Mouse (Mus musculus): ENCODE results near the gene Cep170.
"Not testable (repeated sequence)": the region's sequence is repeated elsewhere in the genome, so short reads cannot be mapped to it uniquely, and the experiment has no call there.

Cep170 gene

DNA sequence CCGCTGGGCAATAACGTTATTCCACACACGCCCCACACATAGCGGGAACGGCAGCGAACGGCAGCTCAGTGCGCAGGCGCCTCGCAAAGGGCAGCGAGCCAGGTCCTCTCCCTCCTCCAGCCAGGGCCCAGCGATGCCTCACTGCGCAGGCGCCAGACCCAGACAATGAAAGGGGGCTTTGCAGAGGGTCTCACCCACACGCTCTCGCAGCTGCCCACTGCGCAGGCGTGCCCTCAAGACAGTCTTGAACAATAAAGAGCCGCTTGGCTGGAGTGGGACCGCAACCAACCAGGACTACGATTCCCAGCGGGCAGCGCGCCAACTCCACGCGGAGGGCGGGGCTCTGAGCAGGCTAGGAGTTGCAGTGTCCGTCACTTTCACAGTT is at the start of gene Cep170:
Gene Cep170, minus strand, starts transcription at position 32 of the 385 bp plus-strand sequence.
- peak; percentile 98 for DNase-seq

DNA sequence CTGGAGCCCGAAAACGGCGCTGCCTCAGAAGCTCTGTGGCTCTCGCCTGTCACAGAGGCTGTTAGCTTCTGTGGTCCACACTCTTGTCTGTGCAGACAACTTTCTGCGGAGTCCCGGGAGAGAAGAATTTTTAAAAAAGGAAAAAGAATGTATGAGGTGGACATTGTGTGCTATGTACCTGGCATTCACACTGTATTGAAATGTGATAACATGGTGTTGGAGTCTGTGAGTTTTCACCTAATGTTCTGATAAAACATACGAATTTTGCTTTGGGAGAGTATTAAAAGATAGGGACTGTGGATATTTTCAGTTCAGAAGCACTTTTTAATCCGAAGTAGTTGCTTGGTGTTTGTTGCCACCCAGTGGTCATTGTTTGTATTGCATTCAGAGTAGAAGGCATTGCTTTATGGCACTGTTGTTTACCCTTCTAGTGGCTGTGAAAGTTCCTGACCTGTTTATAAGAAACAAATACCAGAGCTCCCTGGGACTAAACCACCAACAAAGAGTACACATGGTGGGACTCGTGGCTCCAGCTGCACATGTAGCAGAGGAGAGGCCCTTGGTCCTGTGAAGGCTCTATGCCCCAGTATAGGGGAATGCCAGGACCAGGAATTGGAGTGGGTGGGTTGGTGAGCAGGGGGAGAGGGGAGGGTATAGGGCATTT is 48.2 kb upstream of the Cep170 start:
- DNase-seq, result peak in 1 of 2 experiments; percentile 76

- no peak for DNase-seq
Observed at GRCm38 (mm10) chr1:176852813-176853590, 39.1 kb upstream of the Cep170 start.

DNA sequence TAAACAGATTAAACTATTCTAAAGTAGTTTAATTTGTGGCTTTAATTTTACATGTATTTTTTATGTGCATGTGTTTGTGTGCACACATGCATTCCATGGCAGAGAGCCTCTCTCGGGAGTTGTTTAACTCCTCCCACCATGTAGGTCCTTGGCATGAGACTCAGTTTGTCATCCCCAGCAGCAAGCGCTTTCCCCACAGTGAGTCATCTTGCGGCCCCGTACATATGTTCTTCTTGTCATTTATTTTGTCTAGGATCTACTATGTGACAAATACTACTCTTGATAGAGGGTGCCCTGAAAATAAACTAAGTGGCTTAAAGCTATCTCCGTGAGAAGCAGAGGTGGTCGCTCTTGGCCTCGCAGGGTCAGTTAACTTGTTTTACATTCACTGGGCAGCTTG is 37.5 kb upstream of the Cep170 start:
- DNase-seq, result no peak

DNA sequence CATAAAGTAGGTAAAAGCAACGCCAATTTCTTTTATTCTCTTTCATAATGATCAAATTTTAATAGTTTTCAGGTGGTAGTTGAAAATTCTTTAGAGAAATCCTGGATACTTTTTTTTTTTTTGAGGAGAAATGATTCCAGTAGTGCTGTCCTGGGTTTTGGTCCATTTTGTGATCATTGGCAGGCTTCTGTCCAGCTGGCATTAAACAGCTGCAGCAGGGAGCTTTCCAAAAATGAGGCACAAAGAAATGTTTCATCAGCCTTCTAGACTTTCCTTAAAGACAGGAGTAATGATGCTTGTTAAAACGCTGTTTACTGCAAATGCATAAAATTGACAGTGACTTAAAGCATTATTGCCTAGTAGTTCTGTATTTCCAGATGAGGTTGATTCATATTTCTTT is 35.5 kb upstream of the Cep170 start:
- no peak for DNase-seq

DNA sequence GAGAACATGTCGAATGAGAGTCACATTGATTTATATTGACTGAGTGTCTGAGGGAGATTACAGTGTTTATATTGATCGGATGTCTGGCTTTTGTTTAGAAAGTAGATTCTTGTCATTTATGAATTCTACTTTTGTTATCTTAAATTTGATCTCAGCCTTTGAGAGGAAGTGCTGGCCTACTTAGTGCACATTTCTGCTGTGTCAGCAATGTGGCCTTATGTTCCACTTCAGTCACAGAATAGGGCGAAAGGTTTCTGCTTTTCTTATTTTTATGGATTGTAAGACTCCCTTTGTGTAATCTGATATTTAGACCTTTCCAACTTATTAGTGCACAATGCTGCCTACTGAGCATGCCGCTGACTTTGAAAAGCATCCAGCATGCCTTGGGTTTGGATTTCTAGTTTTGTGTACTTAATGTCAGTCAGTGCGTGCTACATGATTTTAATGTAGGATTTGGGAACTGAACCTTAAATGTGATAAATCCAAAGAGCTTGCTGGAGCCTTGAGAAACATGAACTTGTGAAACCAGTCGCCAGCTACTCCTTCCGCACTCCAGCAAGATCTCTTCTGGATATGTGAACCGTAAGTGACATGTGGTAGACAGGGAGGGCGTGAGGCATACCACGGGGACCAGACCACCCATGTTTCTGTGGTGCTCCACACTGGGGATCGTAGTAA is 34.9 kb upstream of the Cep170 start:
- no peak for DNase-seq

GRCm38 (mm10) chr1:176847118-176847859 is 33.4 kb upstream of the Cep170 start:
- DNase-seq, result no peak

DNA sequence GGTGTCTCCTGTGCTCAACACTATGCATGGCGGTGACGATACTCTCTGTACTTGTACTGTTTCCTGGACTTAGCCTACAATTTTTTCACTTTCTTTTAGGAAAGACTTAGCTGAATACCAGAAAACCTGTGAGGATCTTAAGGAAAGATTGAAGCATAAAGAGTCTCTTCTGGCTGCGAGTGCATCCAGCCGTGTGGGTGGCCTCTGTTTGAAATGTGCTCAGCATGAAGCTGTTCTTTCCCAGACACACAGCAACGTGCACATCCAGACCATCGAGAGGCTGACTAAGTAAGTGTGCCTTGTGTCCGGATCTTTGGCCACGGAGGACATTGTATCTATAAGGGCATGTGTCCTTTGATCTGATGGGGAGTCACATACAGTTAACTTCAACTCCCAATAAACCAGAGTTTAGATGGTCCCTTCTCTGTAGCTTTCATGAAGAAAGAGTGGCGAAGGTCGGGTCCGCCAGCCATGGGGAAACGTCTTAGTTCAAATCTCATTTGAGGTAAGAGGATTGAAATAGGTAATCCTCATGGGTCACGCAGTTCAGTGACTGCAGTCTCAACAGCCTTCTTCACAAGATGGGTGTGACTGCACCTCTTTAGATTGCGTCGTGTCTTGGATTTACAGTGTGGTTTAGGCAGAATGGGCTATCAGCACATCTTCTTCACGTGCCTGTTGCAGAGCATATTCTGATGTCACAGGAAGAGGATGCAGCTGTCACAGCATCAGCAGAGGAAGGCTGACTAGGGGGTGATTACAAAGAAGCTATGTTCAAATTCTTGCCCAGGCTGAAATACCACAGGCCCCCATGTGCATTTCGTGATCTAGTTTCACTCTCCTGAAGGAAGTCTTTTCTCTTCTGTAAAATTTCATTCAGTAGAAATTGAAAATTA is 31.5 kb upstream of the Cep170 start:
- DNase-seq, result no peak

DNA sequence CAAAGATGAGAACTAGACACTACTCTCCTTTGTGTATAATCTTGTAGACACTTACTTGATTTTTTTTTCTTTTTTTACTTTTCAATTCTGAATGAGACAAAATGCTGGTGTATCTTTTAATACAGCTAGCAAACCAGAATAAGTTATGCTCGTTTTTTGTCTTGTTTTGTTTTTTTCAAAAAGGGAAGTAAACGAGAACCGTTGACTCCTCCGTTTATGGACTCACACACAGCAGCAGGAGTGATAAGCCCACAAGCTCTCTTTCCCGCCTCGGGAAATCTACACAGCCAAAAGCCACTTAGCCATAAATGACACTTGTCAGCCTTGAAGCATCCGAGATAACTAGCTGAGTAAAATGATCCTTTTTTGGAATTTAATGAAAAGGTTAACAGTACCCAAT is 22.7 kb upstream of the Cep170 start:
- not testable (repeated sequence) for DNase-seq

GRCm38 (mm10) chr1:176835501-176836294 is 21.8 kb upstream of the Cep170 start:
- DNase-seq, result peak in 1 of 2 experiments; percentile 25

GRCm38 (mm10) chr1:176834880-176835279 is 21.0 kb upstream of the Cep170 start:
- no peak for DNase-seq

- no peak for DNase-seq
Observed at GRCm38 (mm10) chr1:176833948-176834347, 20.1 kb upstream of the Cep170 start.

GRCm38 (mm10) chr1:176833257-176833656 is 19.4 kb upstream of the Cep170 start:
- DNase-seq, result no peak

DNA sequence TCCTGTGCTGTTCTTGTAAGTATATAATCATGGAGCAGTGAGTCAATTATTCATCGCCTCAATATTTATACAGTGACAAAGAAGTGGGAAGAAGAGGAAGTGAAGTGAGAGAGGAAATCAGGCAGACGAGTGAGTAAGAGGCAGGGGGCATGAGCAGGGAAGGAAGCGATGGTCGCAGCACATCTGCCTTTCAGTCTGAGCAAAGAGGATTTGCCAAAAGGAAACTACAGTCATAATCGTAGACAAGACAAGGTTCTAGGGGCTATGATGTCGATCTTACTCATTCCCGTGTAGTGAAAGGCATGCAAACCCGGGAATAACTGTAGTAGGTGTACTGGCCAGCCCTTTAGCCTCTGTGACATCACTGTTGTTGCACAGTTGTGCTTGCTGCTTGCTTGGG is 18.7 kb upstream of the Cep170 start:
- no peak for DNase-seq

DNA sequence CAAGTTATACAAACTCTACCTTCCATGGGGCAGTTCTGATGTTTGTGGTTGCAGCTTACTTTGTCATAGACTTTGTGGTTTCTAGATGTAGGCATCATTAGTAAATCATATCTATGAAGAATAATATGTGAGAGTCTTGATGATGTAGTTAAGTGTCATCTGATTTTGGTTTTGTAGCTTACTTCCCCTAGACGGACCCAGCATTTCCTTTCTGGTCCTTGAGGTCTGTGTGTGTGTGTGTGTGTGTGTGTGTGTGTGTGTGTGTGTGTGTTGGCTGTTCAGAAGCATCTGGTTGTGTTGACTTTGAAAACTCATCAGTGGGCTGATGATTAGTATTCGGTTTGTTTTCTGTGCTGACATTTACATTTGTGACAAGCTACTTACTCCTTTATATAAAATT is 18.2 kb upstream of the Cep170 start:
- no peak for DNase-seq

GRCm38 (mm10) chr1:176828666-176829065 is 14.8 kb upstream of the Cep170 start:
- DNase-seq, result no peak

DNA sequence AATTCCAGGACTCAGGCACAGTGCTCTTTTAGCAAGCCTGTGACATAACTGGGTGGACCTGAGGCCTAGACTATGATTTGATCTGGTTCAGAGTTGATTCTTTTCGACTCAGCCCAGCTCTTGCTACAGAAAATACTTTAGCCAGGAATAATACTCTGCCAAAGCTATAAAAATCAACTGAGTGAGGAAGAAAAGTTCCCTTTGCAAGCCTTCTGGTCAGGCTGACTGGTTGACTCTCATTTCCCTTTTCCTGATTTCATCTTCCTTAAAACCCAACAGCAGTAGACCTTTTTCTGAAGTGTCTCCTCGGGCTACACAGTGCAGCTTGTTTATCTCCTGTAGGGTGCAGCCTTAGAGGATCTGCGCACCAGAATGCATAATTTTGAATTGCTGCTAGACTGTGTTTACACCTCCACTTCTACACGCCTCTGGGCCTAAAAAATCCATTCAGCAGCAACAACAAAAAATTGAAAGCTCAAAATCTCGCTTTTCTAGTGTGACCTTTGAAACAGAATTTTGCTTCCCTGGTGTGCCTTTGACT is 14.1 kb upstream of the Cep170 start:
- no peak for DNase-seq

DNA sequence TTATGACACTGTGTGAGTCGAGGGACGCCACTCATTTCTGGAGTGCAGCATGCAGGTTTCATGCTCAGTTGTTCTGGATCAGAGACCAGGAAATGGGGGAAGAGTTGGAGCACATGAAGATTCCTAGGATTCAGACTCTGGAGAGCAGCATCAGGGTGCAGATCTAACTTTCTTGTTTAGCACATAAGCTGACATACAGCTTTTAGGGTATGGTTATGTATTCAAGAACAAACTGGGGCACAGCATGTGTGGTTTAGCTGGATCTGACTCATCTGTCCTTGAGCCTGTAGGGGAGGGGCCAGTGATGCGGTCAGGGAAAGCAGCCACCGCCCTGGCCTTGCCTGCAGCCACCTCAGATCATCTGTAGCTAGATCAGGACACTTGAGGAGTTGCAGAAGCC is 13.5 kb upstream of the Cep170 start:
- DNase-seq, result peak; percentile 52 to 61

- no peak for DNase-seq
Observed at GRCm38 (mm10) chr1:176826931-176827330, 13.1 kb upstream of the Cep170 start.

- peak; percentile 60 to 62 for DNase-seq
Observed at GRCm38 (mm10) chr1:176826186-176826585, 12.3 kb upstream of the Cep170 start.

- no peak for DNase-seq
Observed at GRCm38 (mm10) chr1:176825084-176825483, 11.2 kb upstream of the Cep170 start.
